Mouse (Mus musculus): ENCODE measurements around the gene Gm6793. TPM values are rescaled to one million over a fixed set of nuclear protein-coding genes. Genes with fewer than 3 reads are reported as not detected.

The Gm6793 gene
- total RNA-seq (2022), result under 1 TPM in 1 of 4 experiments, not detected in 3; 0.30 TPM

DNA sequence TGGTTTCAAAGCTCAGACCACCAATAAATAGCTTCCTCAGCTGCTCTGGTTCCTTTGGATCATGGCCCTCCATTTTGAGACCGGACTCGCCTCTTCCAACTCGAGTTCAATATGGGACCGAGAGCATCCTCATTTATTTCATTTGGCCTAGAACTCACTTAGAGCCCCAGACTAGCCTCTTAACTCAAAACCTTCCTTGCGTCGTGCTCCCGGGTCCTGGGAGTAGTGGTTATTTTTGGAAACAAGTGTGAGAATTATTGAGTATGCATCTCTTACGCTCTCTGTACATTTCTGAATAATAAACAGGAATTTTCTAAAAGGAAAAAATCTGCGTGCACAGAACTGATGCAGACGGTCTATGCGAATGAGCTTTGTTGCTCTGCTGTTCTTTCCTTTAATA, at the start of gene Gm6793:
Gene Gm6793, minus strand, starts transcription at position 101 of the 400 bp plus-strand sequence.
- DNase-seq (ENCODE audit: low spot score in 2 of 2), result no peak

DNA sequence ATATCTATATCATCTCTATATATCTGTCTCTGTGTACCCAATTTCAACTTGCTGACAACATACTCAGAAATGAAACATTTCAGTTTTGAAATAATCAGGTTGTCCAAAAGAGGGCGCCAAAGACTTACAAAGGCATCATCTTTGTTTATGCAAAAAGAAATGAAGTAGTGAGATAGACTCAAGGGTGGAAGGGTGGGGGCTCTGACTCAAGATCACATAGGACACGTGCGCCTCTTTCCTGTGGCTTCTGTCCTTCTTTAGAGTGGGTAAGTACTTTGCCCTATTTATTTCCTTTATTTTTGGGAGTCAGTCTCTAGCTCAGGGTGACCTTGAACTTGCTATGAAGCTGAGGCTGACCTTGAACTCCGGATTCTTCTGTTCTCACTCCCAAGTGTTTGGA, 46.5 kb upstream of the Gm6793 start:
- DNase-seq (ENCODE audit: low spot score in 2 of 2), result no peak

DNA sequence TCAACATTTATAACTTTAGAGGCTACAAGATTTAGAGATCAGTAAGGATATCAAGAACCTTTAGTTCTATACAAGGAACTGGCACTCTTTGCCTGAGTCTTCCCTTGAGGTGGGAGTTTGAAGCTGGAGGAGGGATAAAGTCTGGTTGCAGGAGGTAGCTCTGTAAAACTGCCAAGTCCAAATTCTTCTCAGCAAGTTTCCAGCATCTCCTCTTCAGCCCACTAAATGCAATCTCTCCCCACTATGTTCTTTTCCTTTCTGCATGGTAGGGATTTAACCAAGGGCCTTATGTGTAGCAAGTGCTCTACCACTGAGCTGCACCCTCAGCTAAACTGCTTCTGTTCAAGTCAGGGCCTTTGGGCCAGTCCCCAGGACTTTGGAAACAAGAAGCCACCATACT, 39.6 kb upstream of the Gm6793 start:
- DNase-seq (ENCODE audit: low spot score in 2 of 2), result no peak

DNA sequence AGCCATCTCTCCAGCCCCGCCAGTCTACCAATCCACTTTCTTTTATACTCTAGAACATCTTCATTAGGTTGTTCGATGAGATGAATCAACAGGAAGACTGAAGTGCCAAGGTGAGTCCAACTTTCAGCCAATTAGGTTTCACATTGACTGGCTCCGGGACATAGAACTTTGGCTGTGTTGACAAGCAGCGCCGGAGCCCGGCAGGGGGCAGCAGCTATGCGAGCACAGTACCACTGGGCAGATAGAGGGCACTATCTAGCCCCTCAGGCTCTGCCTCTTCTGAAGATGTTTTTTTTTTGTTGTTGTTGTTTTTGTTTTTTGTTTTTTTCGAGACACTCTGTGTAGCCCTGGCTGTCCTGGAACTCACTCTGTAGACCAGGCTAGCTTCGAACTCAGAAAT, 36.7 kb upstream of the Gm6793 start:
- no peak for DNase-seq (ENCODE audit: low spot score in 2 of 2)

DNA sequence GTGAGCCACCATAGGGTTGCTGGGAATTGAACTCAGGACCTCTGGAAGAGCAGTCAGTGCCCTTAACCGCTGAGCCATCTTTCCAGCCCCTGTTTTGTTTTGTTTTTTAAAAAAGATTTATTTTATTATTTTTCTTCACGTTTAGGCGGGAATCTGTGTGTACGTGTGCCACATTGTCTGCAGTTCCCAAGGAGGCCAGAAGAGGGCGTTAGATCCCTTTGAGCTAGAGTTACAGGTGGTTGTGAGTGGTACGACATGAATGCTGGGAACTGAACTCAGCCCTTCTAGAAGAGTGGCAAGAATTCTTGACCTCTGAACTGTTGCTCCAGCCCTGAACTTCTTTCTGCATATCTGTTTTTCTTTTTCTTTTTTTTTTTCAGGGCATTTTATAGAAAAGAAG, 35.1 kb upstream of the Gm6793 start:
- no peak for DNase-seq (ENCODE audit: low spot score in 2 of 2)

DNA sequence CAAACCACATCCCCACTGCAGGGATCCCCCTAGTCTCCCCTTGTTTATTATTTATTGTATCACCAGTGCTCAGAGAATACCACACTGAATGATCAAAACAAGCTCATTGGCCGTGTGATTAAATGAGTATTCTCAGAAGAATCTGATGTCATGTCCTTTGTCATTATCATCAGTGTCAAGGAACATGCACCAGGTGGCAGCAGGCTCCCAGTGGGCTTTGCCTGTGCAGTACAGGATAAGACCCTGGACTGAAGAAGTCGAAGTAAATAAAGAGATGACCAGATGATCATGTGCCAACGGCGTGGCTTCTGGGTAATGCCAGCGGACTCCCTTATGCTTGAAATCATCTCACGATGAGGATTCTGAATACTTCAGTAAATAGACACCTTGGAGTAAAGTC, 33.5 kb upstream of the Gm6793 start:
- DNase-seq (ENCODE audit: low spot score in 2 of 2), result no peak

DNA sequence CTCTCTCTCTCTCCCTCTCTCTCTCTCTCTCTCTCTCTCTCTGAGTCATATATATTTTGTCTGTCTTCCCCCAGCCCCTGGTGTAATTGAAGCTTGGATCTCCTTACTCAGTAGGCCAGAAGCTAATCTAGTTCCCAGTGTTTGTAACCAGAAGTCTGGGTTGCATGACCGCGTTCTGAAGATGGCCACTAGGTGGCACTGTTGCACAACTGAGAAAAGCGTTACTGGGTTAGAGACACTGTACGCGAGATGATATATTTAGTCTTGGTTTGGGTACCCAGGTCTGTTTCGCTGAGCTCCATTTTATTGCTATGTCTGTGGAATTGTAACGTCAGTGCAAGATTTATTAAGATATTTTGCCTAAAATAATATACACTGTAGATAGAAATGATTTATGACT, 31.1 kb upstream of the Gm6793 start:
- DNase-seq (ENCODE audit: low spot score in 2 of 2), result peak; percentile 53 to 78

DNA sequence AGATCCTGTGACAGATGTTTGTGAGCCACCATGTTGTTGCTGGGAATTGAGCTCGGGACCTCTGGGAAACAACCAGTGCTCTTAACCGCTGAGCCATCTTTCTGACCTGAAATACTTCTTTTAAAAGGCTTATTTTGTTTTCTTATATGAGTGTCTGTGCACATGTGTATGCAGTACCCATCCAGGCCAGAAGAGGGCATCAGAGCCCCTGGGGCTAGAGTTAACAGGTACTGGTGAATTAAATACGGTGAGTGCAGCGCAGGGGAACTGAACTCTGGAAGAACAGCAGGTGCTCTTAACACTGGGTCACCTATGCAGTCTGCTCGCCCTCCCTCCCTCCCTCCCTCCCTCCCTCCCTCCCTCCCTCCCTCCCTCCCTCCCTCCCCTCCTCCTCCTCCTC, 30.3 kb upstream of the Gm6793 start:
- DNase-seq (ENCODE audit: low spot score in 2 of 2), result no peak

DNA sequence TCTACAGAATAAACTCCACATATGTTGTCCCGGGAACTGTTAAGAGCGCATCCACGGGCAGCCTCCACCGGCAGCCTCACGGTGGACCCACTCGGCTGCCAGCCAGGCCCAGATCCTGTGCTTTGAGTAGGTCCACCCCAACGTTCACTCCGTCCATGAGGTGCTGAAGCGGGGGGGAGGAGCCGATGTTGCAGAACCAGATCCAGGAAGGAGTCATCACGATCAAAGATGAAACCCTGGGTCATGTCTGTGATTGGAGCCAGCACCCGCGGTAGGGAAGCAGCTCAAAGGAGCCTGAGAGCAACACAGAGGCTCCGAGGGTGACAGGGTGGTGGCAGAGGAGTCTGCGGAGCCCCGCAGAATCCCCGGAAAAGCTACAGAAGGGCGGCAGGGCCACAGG, 22.7 kb upstream of the Gm6793 start:
- DNase-seq (ENCODE audit: low spot score in 2 of 2), result no peak

DNA sequence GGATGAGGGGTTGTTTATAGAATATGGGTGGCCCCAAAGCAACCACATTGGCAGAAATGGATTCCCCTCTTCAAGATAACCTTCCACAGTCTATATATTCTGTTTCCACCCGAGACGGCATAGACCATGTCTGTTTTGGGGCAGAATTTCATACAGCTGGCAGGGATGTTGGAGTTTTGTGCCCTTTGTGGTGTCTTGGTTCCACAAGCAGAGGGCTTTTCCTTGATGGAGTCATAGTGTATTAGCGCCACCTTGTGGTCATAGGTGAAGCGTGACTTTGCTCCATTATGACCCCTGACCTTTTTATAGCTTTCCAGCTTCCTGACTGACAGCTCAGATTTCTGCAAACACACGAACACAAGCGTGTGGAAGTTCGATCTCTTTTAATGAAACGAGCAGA, 19.8 kb upstream of the Gm6793 start:
- no peak for DNase-seq (ENCODE audit: low spot score in 2 of 2)

DNA sequence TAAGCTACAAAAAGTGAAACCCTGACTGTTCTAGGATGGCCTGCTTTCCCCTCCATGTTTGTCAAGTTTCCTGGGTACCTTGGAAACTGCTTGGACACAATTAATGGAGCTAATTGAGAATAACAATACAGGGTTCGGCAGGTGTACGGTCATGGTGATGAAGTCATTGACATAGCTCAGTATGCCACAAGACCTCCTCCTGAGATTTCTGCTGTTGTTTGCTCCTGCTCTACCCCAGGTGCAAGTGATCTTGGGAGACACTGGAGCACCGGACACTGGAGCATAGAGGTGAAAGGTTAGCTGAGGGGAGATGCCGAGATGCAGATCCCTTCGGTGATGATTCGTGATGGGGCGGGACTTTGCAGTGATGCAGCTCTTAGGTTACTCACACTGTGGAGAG, 18.2 kb upstream of the Gm6793 start:
- no peak for DNase-seq (ENCODE audit: low spot score in 2 of 2)

DNA sequence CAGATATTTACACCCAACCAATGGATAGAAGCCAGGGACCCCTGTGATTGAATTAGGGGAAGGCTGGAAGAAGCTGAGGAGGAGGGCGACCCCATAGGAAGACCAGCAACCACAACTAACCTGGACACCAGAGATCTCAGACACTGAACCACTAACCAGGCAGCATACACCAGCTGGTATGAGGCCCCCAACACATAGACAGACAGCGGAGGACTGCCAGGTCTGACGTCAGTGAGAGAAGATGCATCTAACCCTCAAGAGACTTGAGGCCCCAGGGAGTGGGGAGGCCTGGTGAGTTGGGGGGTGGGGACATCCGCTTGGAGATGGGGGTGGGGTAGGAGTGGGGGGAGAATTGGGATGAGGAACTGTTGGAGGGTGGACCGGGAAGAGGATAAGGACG, 15.8 kb upstream of the Gm6793 start:
- DNase-seq (ENCODE audit: low spot score in 2 of 2), result no peak

DNA sequence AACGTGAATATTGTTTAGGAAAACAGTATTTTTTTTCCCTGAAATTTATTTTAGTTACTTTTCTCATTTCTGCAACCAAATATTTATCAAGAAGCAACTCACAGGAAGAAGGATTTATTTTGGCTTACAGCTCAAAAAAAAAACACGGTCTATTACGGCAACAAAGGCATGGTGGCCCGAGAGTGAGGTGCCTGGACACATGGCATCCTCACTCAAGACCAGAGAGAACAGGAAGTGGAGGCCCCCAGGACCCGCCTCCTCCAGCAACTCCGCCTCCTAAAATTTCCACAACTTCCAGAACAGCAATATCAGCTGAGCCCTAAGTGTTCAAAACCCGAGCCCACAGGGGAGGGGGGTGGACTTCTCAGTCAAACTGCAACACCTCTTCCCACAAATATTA, 14.6 kb upstream of the Gm6793 start:
- no peak for DNase-seq (ENCODE audit: low spot score in 2 of 2)

DNA sequence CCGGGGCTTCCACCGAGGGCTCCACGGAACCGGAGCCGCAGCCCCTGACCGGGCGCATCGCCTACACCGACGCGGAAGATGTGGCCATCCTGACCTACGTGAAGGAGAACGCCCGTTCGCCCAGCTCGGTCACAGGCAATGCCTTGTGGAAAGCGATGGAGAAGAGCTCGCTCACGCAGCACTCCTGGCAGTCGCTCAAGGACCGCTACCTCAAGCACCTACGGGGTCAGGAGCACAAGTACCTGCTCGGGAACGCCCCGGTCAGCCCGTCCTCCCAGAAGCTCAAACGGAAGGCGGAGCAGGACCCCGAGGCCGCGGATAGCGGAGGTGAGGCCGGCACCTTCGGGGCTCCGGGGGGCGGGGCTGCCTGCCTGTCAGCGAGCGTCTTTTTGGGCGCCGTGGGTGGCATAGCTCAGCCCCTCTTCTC, 3.0 kb downstream of the Gm6793 start:
- DNase-seq (ENCODE audit: low spot score in 2 of 2), result no peak

DNA sequence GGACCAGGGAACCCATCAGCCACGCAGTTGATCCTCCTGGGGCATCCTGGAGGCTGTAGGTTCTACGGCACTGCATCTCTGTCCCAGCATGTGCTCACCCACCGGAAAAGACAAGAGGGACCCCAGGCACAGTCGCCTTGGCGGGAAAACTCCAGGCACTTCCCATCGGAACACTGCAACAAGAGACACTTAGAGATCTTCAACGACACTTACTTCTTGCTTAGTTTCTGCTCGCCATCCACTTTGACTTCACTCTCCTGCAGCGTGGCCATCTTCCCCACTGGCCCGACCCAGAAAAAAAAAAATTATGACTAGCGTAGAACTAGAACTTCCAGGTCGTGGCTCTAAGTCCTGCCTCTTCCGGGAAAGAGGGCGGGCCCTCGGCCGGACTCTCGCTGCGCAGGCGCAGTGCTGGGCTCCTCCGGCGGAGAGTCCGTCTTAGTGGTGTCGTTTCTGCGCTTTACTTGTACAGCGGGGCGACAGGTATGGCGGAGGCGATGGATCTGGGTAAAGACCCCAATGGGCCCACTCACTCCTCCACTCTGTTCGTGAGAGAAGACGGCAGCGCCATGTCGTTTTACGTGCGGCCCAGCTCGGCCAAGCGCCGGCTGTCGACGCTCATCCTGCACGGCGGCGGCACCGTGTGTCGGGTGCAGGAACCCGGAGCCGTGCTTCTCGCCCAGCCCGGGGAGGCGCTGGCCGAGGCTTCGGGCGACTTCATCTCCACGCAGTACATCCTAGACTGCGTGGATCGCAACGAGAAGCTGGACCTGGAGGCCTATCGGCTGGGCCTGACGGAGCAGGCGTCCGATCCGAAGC, 3.6 kb downstream of the Gm6793 start, which contains the start of the genes Kars and Terf2ip:
Gene Kars, minus strand, starts transcription at position 327 of the 819 bp plus-strand sequence.
Gene Terf2ip, plus strand, starts transcription at position 402 of the 819 bp plus-strand sequence.
- peak; percentile 83 to 87 for DNase-seq (ENCODE audit: low spot score in 2 of 2)

DNA sequence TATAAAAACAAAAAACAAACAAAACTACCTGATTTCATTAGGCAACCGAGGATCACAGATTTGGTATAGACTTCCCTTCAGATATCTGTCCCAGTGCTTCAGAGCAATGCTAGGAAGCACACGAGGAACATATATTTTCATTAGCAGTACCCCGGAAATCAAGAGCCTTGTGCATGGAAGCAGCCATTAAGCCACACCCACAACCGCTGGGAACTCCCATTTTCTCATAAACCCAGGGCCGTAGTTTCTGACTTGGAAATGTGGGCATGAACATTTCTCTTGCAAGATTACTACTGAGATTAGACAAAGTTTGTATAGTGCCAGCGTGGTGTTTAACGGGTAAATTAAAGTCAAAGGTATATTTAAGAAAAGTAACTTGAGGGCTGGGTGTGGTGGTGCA, 5.3 kb downstream of the Gm6793 start:
- DNase-seq (ENCODE audit: low spot score in 2 of 2), result no peak

DNA sequence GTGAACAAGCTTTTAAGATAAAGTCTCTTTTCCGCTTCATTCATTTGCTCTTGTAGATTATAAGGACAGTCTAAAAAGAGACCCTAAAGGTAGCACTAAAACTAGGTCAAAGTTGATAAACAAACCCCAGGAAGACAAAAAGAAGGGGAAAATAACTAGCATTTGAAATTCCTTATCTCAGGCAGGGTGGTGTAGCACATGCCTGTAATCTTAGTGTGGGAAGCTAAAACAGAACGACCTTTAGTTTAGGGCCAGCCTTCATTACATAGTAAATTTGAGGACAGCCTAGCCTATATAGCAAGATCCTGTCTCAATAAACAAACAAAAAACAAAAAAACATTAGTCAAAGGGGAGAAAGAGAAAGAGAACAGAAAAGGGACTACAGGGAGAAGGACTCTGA, 7.2 kb downstream of the Gm6793 start:
- DNase-seq (ENCODE audit: low spot score in 2 of 2), result no peak

DNA sequence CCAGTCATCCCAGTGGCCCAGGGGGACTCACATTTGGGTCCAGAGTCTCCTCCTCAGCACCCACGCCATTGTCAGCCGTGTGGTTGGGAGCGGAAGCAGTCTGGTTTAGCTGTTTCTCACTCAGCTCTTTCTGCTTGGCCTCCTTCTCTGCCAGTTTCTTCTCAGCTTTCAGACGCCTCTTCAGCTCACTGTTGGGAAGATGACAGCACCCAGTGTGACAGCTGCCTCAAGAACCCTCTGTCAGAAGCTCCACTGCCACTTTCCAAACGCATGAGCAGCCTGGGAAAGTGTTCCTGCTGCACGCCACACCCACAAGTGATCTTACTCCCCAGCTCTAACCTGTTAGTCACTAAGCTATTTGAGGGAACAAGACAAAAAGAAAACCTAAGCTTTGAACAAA, 9.2 kb downstream of the Gm6793 start:
- peak in 1 of 2 experiments; percentile 51 for DNase-seq (ENCODE audit: low spot score in 2 of 2)

DNA sequence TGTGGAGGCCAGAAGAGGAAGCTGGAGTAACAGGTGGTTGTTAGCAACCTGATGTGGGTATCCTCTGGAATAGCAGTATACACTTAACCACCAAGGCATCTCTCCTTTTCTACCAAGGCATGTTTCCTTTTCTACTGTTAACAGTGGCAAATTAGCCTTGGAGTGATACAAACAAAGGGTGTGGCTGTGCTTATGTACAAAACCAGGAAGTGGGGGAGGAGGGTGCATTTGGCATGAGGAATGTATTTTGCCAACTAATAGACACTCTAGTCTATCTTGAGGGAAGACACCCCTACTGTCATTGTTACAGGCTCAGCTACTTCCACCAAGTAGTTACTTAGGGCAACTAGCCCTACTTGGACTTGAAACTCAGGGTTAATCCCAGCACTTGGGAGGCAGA, 10.1 kb downstream of the Gm6793 start:
- DNase-seq (ENCODE audit: low spot score in 2 of 2), result no peak

DNA sequence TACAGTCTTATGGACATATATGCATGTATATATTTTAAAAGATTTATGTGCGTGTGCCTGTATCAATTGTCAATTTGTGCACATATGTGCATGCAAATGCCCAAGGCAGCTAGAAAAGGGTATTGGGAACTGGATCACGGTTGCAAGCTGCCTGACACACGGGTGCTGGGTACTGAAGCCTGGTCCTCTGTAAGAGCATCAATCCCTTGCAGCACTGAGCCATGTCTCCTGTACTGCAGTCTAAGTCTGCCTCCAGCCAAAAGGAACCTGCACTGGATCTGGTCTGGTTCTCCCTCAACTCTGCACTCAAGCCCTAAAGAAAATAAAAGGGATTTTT, 22.2 kb downstream of the Gm6793 start:
- no peak for DNase-seq (ENCODE audit: low spot score in 2 of 2)

DNA sequence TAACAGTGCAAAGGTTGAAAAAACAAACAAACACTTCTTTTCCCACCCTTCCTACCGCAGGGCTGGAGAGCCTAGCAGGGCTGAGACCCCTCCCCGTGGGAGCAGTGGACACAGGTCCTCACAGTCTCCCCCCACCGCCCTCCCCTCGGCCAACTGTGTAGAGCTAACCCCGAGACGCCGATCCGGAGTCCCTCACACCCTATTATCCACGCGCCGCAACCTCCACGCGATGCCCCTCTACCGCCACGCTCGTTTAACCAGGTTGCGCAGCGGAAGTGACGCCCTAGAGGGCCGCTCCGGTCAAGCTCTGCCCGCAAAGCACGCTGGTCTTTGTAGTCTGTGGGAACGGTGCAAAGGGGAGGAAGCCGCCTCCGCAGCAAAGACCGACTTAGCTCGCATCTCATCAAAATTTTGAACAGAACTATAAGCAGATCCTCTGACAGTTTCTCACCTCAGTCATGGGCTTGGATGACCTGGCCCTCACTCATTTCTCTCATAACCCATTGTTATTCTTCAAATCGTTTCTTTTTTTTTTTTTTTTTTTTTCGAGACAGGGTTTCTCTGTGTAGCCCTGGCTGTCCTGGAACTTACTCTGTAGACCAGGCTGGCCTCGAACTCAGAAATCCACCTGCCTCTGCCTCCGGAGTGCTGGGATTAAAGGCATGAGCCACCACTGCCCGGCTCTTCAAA, 22.7 kb downstream of the Gm6793 start, which contains the start of gene Adat1:
Gene Adat1, minus strand, starts transcription at position 290 of the 690 bp plus-strand sequence.
- DNase-seq (ENCODE audit: low spot score in 2 of 2), result peak; percentile 70 to 84

DNA sequence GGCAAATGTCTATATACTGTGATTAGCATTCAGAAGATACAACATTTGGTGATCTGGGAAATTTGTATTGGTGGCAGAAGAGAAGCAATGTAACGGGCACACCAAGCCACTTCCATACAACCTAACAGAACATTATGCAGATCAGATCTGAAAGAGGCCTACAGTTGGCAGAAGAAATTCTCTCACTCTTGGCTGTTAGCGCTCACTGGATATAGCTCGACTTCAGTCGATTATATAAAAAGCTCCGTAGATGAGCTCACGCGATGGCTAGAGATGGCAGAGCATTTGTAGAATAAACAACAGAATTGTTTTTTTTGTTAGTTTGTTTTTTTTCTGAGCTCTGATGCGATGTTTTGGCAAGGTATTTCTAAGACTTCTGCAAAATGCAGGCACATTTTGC, 23.6 kb downstream of the Gm6793 start:
- no peak for DNase-seq (ENCODE audit: low spot score in 2 of 2)

DNA sequence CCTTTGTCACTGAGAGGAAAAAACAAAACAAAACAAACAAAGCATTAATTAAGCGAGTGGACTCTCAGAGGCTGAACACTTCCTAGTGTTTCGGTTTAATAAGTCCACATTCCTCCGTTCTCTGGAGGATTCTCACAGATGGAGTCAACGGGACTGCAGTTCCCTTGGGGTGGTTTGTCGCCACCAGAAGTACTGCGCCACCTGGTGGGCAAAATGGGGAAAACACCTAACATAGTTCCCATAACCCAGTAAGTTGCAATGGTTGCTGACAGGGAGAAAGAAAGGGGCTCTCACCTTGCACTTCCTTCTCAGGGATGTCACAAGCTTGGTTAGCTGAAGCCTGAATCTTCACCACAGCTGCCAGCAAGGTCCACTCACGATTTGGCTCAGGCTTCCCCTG, 24.9 kb downstream of the Gm6793 start:
- peak in 1 of 2 experiments; percentile 53 for DNase-seq (ENCODE audit: low spot score in 2 of 2)
